Mouse (Mus musculus): ENCODE results near the gene Ldlrap1. TPM values are rescaled to one million over a fixed set of nuclear protein-coding genes. Genes with fewer than 3 reads are reported as not detected.

Gene Ldlrap1
- polyA plus RNA-seq, 1 experiment from 2014 or later, result 16.5 TPM

GRCm38 (mm10) chr4:134760281-134760680, 7.5 kb downstream of the Ldlrap1 start:
- Histone ChIP-seq H3K9ac (peak overlapping the region; percentile 12; the same call in 1 of the 2 replicates), H3K27me3 (replicated peaks) (no peaks in the 10 kb centered on the region), H3K9me3 (replicated peaks) (no peaks in the 10 kb centered on the region), H3K27ac (ENCODE audit: poor library complexity, severe bottlenecking) (peak overlapping the region; percentile 79), H3K4me3 (no peak overlapping the region), H3K36me3 (no peaks in the 10 kb centered on the region), H3K4me2 (peak overlapping the region; percentile 51), H3K4me1 (replicated peaks) (peaks cover 75% of the 10 kb centered on the region)
- ATAC-seq (ENCODE audit: insufficient number of reproducible peaks, low FRiP score), result peak; percentile 34; the same call in 1 of the 2 replicates
- 64% methylated on average over 6 of the region's 6 CpGs for WGBS

GRCm38 (mm10) chr4:134759564-134759963, 8.3 kb downstream of the Ldlrap1 start:
- H3K4me1 ChIP-seq (replicated peaks), result peaks cover 76% of the 10 kb centered on the region
- 79% methylated on average over 7 of the region's 7 CpGs for WGBS
- H3K9me3 ChIP-seq (replicated peaks), result no peaks in the 10 kb centered on the region
- peak overlapping the region; percentile 79; the same call in 1 of the 2 replicates for H3K27ac ChIP-seq (ENCODE audit: poor library complexity, severe bottlenecking)
- H3K9ac ChIP-seq, result 0 out of 2 replicates have a peak overlapping the region, but pooled peaks have one; percentile 12
- H3K4me3 ChIP-seq, result no peak overlapping the region
- no peak overlapping the region for H3K4me2 ChIP-seq
- peak; percentile 30; the same call in 1 of the 2 replicates for ATAC-seq (ENCODE audit: insufficient number of reproducible peaks, low FRiP score)
- H3K36me3 ChIP-seq, result no peaks in the 10 kb centered on the region
- no peaks in the 10 kb centered on the region for H3K27me3 ChIP-seq (replicated peaks)

- H3K27ac ChIP-seq (ENCODE audit: poor library complexity, severe bottlenecking), result no peak overlapping the region
- H3K4me3 ChIP-seq, result no peak overlapping the region
- H3K4me1 ChIP-seq (replicated peaks), result peaks cover 76% of the 10 kb centered on the region
- no peak overlapping the region for H3K4me2 ChIP-seq
- no peaks in the 10 kb centered on the region for H3K36me3 ChIP-seq
- 85% methylated on average over 14 of the region's 14 CpGs for WGBS
- no peaks in the 10 kb centered on the region for H3K27me3 ChIP-seq (replicated peaks)
- no peak for ATAC-seq (ENCODE audit: insufficient number of reproducible peaks, low FRiP score)
- H3K9ac ChIP-seq, result no peak overlapping the region
- H3K9me3 ChIP-seq (replicated peaks), result no peaks in the 10 kb centered on the region
Observed at GRCm38 (mm10) chr4:134758922-134759321, 8.9 kb downstream of the Ldlrap1 start.

GRCm38 (mm10) chr4:134758367-134758766, 9.5 kb downstream of the Ldlrap1 start:
- H3K9ac ChIP-seq, result no peak overlapping the region
- no peaks in the 10 kb centered on the region for H3K36me3 ChIP-seq
- no peak overlapping the region for H3K4me2 ChIP-seq
- WGBS, result 70% methylated on average over 4 of the region's 4 CpGs
- peaks cover 77% of the 10 kb centered on the region for H3K4me1 ChIP-seq (replicated peaks)
- no peaks in the 10 kb centered on the region for H3K27me3 ChIP-seq (replicated peaks)
- ATAC-seq (ENCODE audit: insufficient number of reproducible peaks, low FRiP score), result no peak
- no peak overlapping the region for H3K4me3 ChIP-seq
- H3K27ac ChIP-seq (ENCODE audit: poor library complexity, severe bottlenecking), result no peak overlapping the region
- H3K9me3 ChIP-seq (replicated peaks), result no peaks in the 10 kb centered on the region

- no peak for ATAC-seq (ENCODE audit: insufficient number of reproducible peaks, low FRiP score)
- no peak overlapping the region for H3K4me3 ChIP-seq
- no peaks in the 10 kb centered on the region for H3K27me3 ChIP-seq (replicated peaks)
- no peak overlapping the region for H3K9ac ChIP-seq
- no peaks in the 10 kb centered on the region for H3K9me3 ChIP-seq (replicated peaks)
- no peak overlapping the region for H3K4me2 ChIP-seq
- H3K27ac ChIP-seq (ENCODE audit: poor library complexity, severe bottlenecking), result no peak overlapping the region
- 82% methylated on average over 7 of the region's 7 CpGs for WGBS
- H3K36me3 ChIP-seq, result no peaks in the 10 kb centered on the region
- peaks cover 81% of the 10 kb centered on the region for H3K4me1 ChIP-seq (replicated peaks)
Observed at GRCm38 (mm10) chr4:134756953-134757352, 10.9 kb downstream of the Ldlrap1 start.

- H3K4me2 ChIP-seq, result no peak overlapping the region
- H3K27ac ChIP-seq (ENCODE audit: poor library complexity, severe bottlenecking), result no peak overlapping the region
- no peak overlapping the region for H3K4me3 ChIP-seq
- peaks cover 78% of the 10 kb centered on the region for H3K4me1 ChIP-seq (replicated peaks)
- no peaks in the 10 kb centered on the region for H3K36me3 ChIP-seq
- no peaks in the 10 kb centered on the region for H3K27me3 ChIP-seq (replicated peaks)
- H3K9ac ChIP-seq, result no peak overlapping the region
- WGBS, result 74% methylated on average over 13 of the region's 13 CpGs
- no peaks in the 10 kb centered on the region for H3K9me3 ChIP-seq (replicated peaks)
- no peak for ATAC-seq (ENCODE audit: insufficient number of reproducible peaks, low FRiP score)
Observed at GRCm38 (mm10) chr4:134754941-134755340, 12.9 kb downstream of the Ldlrap1 start.

- Histone ChIP-seq H3K27me3 (replicated peaks) (no peaks in the 10 kb centered on the region), H3K27ac (ENCODE audit: poor library complexity, severe bottlenecking) (no peak overlapping the region; the same call in 1 of the 2 replicates), H3K4me1 (replicated peaks) (peaks cover 72% of the 10 kb centered on the region), H3K4me3 (no peak overlapping the region), H3K9ac (0 out of 2 replicates have a peak overlapping the region, but pooled peaks have one; percentile 39), H3K9me3 (replicated peaks) (no peaks in the 10 kb centered on the region), H3K36me3 (peaks cover 3% of the 10 kb centered on the region), H3K4me2 (no peak overlapping the region)
- WGBS, result 34% methylated on average over 10 of the region's 10 CpGs
- no peak for ATAC-seq (ENCODE audit: insufficient number of reproducible peaks, low FRiP score)
Observed at GRCm38 (mm10) chr4:134754371-134754770, 13.5 kb downstream of the Ldlrap1 start.

- Histone ChIP-seq H3K9me3 (replicated peaks) (no peaks in the 10 kb centered on the region), H3K27ac (ENCODE audit: poor library complexity, severe bottlenecking) (peak overlapping the region; percentile 56), H3K4me3 (no peak overlapping the region), H3K27me3 (replicated peaks) (no peaks in the 10 kb centered on the region), H3K9ac (0 out of 2 replicates have a peak overlapping the region, but pooled peaks have one; percentile 39), H3K4me1 (replicated peaks) (peaks cover 65% of the 10 kb centered on the region), H3K36me3 (peaks cover 10% of the 10 kb centered on the region), H3K4me2 (no peak overlapping the region)
- 45% methylated on average over 17 of the region's 17 CpGs for WGBS
- ATAC-seq (ENCODE audit: insufficient number of reproducible peaks, low FRiP score), result no peak
Observed at GRCm38 (mm10) chr4:134753516-134754261, 14.1 kb downstream of the Ldlrap1 start.

- no peak overlapping the region for H3K4me2 ChIP-seq
- peaks cover 17% of the 10 kb centered on the region for H3K36me3 ChIP-seq
- peak overlapping the region; percentile 56 for H3K27ac ChIP-seq (ENCODE audit: poor library complexity, severe bottlenecking)
- no peak overlapping the region for H3K4me3 ChIP-seq
- no peak overlapping the region for H3K9ac ChIP-seq
- H3K27me3 ChIP-seq (replicated peaks), result no peaks in the 10 kb centered on the region
- peaks cover 60% of the 10 kb centered on the region for H3K4me1 ChIP-seq (replicated peaks)
- ATAC-seq (ENCODE audit: insufficient number of reproducible peaks, low FRiP score), result peak; percentile 54
- H3K9me3 ChIP-seq (replicated peaks), result no peaks in the 10 kb centered on the region
- WGBS, result 23% methylated on average over 11 of the region's 11 CpGs
Observed at GRCm38 (mm10) chr4:134752911-134753426, 14.9 kb downstream of the Ldlrap1 start.

GRCm38 (mm10) chr4:134751682-134752380, 16.0 kb downstream of the Ldlrap1 start:
- Histone ChIP-seq H3K9ac (no peak overlapping the region), H3K27ac (ENCODE audit: poor library complexity, severe bottlenecking) (no peak overlapping the region), H3K36me3 (peaks cover 29% of the 10 kb centered on the region), H3K27me3 (replicated peaks) (no peaks in the 10 kb centered on the region), H3K4me3 (no peak overlapping the region), H3K4me2 (no peak overlapping the region), H3K4me1 (replicated peaks) (peaks cover 60% of the 10 kb centered on the region), H3K9me3 (replicated peaks) (no peaks in the 10 kb centered on the region)
- ATAC-seq (ENCODE audit: insufficient number of reproducible peaks, low FRiP score), result no peak
- WGBS, result 78% methylated on average over 18 of the region's 18 CpGs

GRCm38 (mm10) chr4:134750825-134751224, 17.0 kb downstream of the Ldlrap1 start:
- no peak overlapping the region for H3K9ac ChIP-seq
- no peak for ATAC-seq (ENCODE audit: insufficient number of reproducible peaks, low FRiP score)
- H3K27me3 ChIP-seq (replicated peaks), result no peaks in the 10 kb centered on the region
- H3K4me1 ChIP-seq (replicated peaks), result peaks cover 51% of the 10 kb centered on the region
- no peak overlapping the region for H3K4me2 ChIP-seq
- H3K36me3 ChIP-seq, result peaks cover 39% of the 10 kb centered on the region
- H3K27ac ChIP-seq (ENCODE audit: poor library complexity, severe bottlenecking), result no peak overlapping the region
- H3K9me3 ChIP-seq (replicated peaks), result no peaks in the 10 kb centered on the region
- H3K4me3 ChIP-seq, result no peak overlapping the region
- WGBS, result 76% methylated on average over 6 of the region's 6 CpGs
